Mouse (Mus musculus) frontal cortex, adult (tissue): ENCODE data around the gene Plekhm3.

ENCODE experiments used
- ATAC-seq: cut with Nextera tagmentation; 2 replicates; pipeline ENCODE4 v1.9.2; 2017; ENCODE audit warnings: mild to moderate bottlenecking, moderate library complexity, mixed read lengths; ENCODE audit not compliant: low TSS enrichment

Gene Plekhm3

DNA sequence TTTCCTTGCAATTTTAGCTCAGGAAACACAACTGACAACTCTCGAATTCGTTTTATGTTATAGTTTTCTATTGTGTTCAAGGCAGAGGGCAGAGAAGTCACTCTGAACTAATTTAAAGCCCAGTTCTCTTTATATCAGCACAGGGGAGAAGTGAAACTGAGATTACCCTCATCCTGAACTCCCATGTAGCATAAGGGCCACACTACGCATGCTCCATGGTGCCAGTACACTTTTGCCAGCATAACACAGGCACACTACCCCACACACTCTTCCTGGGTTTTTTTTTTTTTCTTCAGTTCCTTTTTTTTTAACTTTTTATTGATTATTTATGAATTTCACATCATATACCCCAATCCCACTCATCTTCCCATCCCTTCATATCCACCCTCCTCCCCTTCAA is 28.1 kb downstream of the Plekhm3 start:
- no peak for ATAC-seq

DNA sequence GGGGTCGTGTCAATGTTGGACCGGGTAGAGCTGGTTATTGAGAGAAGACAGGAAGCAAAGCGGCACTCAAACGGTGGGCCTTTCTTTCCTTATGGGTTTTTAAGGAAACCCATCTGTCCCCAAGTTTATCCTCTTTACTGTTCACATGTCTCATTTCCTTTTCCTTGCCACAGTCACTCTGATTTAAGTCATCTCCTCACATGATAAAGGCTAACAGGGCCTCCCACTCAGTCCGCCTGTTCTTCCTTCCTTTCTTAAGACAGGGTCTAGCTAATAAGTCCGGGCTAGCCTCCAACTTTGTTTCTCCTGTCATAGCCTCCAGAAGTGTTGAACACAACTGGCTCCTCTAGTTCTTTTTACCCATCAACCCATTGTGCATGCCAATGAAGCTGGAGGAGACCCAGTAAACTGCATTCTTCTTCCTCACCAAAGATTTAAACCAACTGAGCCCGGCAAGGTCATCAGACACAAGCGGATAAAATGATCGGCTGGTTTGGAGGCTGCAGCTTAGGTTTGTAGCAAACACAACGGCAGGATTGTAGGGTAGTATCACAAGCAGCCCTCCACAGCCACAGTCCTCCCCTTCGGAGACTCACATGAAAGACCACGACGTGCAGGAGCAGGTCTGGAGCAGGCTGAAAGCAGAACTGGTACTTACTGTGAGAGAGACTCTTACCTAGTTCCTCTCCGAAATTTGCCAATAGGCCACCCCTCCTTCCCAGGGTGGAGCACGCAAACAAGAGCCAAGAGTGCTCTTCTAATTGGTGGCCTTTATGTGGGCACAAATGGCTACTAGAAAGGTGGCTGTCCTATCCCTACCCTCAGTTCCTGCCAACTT is 29.0 kb downstream of the Plekhm3 start:
- ATAC-seq = peak; percentile 12; the same call in 1 of the 2 replicates

DNA sequence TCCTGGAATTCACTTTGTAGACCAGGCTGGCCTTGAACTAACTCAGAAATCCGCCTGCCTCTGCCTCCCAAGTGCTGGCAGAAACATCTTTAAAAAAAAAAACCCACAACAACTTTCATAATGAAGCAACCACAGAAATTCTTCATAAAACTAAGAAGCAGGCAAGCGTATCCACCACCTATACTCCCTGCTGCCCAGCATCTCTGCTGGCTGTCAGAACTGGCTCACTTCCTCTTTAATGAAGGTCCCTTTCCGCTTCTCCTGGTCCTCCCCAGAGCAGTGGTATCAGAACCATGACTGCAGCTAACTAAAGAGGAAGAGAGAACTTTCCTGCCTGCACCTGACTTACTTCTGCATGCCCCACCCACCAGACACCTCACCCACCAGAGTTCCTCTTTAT is 31.0 kb downstream of the Plekhm3 start:
- ATAC-seq = no peak

DNA sequence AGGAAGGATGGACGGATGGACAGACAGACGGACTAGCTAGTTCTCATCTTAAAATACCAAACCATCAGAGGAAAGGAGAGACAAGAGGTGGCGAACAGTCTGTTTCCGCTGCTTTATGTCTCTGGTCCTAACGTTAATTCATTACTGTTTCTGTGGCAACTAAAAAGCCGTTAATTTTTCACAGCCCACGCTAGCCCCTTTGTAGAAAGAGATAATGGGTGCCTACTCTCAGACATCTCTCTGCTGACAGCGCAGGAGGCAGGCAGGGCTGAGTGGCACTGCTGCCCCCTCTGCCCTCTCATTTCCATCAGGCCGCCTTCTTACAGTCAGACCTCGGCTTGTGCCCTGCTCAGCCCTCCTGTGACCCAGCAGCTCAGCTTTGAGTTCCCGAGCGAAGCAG is 32.3 kb downstream of the Plekhm3 start:
- ATAC-seq = no peak

DNA sequence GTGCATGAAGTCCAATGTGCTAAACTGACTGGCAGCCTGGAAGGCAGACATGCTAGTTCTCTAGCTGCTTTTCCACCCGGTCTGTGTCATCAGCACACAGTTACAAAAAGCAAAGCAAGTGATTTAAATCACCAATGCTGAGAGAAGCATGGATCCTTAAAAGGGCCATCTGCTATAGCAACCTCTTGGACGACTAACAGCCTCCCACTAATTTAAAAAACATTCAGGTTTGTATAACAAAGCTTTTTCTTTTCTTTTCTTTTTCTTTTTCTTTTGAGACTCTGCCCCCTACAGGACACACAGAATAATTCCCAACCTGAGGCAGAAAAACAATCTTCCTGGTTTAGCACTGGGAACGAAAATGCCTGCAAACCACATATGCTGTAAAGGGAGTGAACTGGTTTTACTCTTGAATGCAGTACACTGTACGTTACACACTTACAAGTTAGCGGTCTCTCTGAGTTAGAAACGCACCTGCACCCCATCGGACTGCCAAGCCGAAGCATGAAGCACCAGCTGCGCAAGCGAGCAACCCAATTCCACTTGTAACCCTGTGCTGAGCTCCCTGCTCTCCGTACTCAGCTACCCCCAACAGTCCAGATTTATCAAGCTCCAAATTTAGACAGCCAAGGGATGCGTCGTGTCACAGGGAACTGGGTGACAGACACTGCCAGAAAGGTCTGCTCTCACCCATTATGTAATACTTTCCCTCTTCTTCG is 37.7 kb downstream of the Plekhm3 start:
- peak; percentile 80 for ATAC-seq

DNA sequence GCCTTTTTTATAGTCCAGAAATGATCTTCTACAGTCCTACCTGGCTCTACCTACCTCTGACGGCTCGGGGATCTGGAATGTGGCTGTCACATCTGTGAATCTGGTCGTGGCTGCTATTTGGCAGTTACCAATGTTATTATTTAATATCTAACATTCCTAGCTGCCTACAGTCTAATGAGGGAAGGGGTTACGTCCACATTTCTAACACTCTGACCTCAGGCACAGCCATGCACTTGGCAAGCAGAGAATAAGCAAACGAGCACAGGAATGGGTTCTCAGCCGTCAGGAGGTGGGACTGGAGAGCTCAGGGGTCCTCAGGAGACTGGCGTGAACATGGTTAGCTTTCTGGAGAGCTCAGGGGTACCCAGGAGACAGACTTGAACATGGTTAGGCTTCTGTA is 38.7 kb downstream of the Plekhm3 start:
- ATAC-seq = no peak

DNA sequence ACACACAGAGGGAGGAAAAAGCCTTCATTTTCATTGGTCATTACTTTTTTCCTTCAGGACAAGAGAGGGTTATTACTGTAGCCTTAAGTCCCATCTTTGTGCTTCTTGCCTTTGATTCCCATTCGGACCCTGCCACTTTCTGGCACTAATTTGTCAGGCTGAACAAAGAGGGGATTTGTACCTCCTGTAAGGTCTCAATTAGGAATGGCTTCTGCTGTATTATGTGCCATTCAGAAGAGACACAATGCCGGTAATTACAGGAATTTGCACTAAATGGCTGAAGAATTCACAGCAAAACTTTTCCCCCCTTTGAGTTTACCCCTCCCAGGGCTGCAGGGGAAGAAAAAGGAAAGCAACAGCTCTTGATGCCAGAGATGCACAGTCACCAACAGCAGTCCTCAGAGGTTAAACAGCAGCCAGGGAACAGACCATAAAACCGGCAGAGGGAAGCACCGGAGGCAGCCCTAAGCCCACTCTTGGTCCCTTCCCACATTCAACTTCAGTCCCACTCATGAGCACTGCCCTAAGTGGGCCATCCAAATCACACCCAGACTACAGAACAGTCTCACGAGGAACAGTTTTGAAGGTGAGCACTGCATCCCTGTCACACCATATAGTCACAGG is 39.6 kb downstream of the Plekhm3 start:
- no peak for ATAC-seq

DNA sequence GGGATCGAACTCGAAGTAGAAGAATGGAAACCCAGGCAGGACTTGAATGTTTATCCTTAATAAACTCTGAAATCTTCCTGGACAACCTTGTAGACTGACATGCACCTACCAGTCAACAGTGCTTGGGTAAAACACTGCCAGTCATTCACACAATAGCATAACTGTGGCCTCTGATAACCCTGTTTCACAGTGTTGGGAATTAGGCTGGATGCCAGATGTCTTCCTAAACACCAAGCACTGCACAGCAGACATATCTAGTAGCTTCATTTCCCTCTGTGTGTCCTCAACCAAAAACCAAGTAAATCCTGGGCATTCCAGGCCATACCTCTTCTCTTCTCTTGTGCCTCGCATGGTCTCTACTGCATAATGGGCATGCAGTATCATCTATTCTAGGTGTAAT is 42.3 kb downstream of the Plekhm3 start:
- ATAC-seq = no peak

DNA sequence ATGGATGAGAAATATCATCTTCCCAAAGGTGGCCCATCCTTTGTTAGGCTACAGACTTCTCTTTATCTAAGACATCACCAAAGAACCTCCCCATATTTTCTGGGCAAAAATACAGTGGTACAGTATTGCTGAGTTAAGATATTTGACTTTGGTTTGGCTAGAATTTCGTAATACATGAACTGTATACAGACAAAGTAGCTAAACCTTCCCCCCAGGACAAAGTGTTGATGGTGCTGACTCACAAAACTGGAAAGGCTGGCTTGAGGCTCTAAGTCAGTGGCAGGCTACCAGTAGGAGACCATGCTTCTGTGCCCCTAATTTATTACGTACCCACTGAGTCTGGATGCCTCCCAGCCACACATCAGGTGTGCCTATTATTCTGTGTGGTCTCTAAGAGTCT is 48.9 kb downstream of the Plekhm3 start:
- ATAC-seq = no peak

DNA sequence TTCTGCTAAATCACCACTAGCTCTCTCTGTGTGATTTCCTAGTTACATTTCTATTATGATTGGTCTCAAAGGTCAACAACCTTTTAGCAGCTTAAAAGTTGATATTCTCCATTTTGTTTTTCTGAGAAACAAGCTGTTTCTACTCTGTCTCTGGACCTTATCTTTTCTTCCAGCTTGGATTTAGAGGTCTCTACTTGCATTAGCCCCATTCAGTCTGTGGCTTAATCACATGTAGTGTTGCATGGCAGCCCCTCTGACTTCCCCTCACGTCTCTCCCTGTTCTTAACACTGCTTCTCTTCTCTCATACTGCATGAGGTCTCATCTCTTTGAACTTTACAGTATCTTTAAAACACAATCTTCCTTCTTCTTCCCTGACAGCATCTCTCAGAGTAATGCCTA is 50.4 kb downstream of the Plekhm3 start:
- no peak for ATAC-seq

DNA sequence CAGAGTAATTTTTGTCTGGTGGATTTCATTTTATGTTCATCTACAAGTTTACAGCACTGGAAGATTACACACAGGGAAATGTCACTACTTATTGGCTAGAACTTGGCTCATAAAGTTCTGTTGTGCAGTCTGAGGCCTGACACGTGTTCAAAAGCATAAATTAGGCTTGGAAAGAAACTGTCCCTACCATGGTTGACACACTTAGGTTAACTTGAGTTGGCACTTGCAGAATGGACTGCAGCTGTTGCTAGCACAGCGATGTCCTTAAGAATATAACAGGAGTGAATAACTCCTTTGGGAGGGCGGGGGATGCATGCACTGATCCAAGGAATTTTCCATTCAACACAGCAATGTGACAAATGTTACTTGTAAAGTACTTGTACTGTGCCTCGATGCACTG is 53.2 kb downstream of the Plekhm3 start:
- ATAC-seq = peak; percentile 57

DNA sequence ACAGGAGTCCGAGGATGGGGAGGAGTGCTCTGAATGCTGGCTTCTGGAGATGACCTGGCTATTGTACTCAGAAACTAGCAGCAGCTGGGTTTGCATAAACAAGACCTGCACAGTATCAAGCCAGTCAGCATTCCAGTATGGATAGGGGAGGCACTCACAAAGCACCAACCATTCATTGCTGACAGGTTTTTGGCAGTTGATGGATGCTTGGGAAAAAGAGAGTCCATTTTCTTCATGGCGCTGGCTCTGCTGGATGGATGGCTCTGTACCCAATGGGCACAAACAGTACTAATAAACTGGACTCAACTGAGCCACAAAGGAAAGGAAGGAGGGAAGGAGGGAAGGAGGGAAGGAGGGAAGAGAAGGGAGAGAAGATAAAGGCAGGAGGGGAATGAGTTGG is 53.8 kb downstream of the Plekhm3 start:
- ATAC-seq = no peak

DNA sequence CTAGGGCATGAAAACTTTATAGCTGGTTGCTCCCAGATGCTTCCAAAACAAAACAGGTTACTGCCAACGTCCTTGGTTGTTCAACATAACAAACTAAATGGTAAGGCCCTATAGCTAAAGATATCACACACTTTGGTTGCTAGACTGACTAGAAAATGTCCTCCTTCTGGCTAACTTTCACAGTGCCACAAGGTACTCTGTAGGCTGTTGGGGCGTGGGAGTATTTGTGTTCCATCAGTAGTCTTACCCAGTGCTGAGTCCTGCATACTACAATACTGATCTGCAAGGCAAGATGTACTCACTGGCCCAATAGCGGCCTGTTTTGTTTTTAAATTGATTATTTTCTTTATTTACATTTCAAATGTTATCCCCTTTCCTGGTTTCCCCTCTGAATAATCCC is 56.9 kb downstream of the Plekhm3 start:
- peak; percentile 96 for ATAC-seq

DNA sequence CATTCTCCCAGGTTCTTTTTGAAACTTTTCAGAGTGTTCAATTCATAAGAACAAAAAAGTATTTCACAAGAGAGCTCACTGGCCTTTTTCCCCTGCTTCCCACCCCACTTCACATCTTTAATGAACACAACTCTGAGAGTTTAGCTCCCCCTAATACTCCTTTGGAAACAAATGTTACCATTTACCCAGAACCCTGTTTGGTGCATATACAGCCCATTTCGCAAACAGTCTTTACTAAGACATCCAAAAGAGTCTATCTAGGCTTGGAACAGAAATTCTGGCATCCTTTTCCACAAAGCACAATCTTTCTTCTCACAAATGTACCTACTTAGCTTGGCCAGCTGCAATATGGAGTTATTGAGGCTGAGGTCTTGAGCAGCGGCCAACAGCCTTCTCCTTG is 59.1 kb downstream of the Plekhm3 start:
- no peak for ATAC-seq

DNA sequence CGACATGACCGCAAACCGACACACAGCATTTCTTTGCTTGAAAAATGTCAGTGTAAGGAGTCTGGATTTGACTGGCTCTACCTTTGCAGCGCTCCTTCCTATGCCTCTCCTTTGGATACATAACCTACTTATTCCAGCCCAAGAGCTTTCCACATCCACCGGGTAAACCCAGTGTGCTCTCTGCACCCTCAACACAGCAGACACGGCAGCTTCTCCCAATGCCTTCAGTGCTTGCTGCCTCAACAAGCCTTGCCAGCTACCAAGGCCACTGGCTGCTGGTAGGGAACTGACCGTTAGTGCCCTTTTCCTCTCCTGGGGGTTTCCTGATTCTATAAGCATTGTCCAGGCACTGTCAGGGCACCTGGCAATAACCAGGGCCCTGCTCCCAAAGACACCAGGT is 62.8 kb downstream of the Plekhm3 start:
- no peak for ATAC-seq

DNA sequence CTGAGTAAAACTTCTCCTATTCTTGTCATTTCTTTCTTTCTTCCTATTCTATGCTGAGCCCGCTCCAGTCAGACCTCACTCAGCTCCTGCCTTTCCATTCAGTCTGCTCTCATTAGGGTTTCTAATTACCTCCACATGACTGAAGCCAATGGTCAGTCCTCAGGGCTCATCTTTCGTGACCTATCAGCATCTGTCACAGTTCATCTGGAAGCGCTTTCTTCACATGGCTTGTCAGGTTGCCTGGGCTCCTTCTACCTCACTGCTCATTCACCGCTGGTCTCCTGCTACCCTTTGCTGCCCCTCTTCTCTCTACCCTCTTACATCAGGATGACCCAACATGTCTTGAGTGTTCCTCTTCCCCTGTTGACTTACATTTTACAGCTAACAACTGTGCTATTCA is 65.3 kb downstream of the Plekhm3 start:
- ATAC-seq = no peak

DNA sequence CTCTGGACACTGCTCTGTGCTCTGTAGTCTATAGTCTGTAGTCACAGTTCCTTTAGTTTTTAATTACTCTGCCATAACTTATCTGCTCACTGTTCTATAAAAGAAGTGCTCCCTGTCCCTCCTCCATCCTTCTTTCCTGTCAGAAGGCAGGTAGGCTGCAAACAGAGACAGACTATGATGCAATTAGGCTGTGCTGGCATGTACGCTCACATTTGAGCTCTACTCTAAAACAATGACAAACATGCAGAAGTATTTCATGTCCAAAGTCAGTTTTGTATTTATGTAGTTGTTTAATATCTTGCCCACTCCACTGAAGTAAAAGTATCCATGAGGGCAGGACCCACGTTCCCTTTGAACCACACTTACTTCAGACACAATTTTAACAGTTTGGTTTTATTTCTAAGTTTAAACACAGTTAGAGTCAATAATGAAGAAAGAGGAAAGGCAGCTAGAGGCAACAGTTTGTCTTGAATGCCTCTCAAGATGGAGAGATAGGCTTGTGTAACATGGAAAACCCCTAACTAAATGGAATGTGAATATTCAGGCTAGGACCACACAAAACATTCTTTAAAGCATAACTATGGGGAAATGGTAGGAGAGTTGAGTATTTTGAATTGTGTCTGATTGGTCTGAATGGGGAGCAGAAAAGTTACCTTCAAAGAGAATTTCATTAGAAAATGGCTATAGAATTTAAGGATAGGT is 69.0 kb downstream of the Plekhm3 start:
- no peak for ATAC-seq

DNA sequence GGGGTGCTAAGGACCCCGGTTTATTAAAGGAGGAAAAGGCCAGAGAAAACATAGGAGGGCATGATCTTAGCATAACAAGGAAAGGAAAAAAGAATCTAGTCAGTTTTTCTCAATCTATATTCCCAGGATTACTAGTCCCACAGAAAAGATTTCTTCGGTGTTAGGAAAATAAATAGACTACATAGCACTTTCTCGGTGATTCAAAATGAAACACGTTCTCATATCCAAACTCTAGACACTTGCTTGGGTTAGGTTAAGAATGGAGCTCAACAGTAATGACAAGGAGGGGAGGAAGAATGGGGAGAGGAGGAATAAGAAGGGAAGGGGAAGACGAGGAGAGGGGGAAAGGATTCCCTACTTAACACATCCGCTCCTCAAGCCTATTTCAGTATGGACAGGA is 69.9 kb downstream of the Plekhm3 start:
- no peak for ATAC-seq

DNA sequence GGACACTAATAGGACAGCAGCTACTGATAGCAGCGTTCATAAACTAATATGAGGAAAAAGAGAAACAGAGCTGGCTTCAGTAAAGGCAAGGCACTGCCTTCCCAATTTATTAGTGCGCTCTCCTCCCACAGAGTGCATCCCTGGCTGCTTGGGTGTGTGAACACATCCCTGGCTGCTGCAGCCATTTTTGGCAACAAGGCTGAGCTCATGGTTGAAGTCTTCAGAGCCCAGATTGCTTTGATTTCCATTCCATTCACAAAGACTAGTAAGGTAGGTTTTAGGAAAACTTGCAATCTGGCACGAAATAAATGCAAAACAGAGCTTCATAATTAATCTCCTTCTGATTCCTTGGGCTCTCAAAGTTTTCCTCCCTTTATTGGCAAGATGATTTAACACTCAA is 71.3 kb downstream of the Plekhm3 start:
- peak; percentile 88 for ATAC-seq

DNA sequence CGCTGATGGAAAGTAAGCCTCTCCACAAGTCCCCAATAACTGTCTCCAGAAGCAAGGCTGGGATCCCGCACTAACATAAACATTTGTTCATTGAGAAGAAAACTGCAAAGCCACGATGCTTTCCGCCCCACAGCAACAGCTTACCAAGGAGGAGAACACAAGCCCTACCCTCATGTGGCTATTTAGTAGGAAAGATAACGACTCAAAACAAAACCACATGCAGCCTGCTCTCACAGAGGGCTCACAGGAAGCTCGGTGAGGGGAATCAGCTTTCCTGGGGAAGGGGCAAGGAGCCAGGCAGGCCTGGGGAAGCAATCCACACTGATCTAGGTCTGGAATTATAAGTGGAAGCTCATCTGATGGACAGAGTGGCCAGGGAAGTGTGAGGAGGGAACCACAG is 72.6 kb downstream of the Plekhm3 start:
- ATAC-seq = no peak

DNA sequence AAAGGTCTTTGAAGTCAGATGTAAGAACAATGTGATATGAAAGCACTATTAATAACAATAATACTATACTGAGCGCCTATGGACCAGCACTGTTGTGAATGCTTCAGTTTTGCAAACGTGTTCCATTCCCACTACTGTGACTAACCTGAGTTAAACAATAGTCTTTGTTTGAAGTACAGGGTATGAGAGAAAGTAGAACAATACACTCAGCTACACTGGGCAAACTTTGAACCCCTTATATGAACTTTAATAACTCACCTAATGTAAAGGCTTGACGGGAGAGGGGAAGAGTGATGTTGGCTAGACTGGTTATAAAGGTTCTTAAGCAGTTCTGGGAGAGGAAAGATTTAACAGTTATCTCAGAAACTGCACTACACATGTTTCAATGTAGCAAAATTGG is 76.0 kb downstream of the Plekhm3 start:
- ATAC-seq = no peak

DNA sequence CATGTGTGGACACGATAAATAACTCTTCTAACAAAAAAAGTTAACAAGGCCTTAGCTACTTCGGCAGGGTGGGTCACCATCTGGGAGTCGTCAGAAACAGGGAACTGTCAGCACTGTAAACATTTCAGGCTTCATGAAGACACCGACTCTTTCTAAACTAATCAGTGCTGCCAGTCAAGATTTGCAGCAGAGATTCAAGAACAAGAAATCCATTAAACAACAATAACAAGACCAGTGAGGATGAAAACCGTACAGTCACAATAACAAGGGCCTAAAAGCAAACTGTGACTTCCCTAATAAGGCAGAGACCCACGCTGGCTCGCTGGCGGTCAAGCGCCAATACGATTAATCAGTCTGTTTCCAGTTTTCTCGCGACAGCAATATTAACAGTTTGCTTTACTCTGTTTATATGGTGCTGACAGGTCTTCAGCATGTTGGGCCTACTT is 77.8 kb downstream of the Plekhm3 start:
- ATAC-seq = no peak
